Mouse (Mus musculus): ENCODE measurements around the gene Kctd21.

- TF ChIP-seq CTCF (IDR thresholded peaks at IDR 0.05; ENCODE audit: extremely low read depth, insufficient read length, insufficient replicate concordance, low read depth, low read length) (no peak), POLR2A (IDR thresholded peaks at IDR 0.05; ENCODE audit: low read depth, low read length) (no peak)
These were observed 21.2 kb downstream of the Kctd21 start for GRCm38 (mm10) chr7:97353356-97353755.

All from small intestine, adult 2 months (tissue).